18 mouse cellular contexts compared by ENCODE assay signal in the genomic region with DNA sequence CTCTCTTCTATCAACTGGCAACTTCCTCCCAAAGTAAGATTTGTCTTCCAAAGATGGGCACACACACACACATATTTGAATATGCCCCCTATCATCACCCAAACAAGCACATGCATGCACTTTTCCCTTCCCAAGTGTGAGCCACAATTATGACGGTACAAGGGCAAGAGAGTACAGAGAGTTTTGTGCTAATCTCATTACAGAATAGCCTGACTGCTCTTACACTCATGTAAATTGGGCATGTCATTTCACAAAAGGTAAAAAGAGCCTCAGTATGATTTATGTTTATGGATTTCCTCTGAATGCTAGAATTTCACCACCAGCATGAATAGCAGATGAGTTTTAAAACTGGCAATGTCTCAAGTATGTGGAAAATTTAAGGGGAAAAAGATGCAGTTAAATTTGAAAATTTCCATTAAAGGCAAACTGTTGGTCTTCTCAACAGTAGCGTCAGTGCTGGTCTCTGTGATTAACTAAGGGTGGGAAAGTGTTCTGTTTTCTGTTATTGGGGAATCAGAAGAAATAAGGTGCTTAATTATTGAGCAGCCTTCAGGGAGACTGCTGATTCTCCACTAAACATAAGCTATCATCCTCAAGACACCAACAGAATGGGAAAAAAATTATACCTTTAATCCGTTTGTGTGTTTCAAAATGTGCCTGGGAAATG.
DNase-seq lines count a peak whose midpoint lies in the region; ATAC-seq and TF ChIP-seq lines count a peak whose summit lies in the region.
"Had no signal": no experiment of that assay in that cellular context is flagged by ENCODE, and none has a peak within 500 bp of the region (broad histone marks: within the 10 kb centered on the region; RNA-seq: fewer than 3 reads in every experiment).

No protein-coding gene starts in this region.

- DNase-seq in midbrain, postnatal 0 days (ENCODE audit: low spot score): no peak
- peak; percentile 38 for DNase-seq in Muller cell, postnatal 12 days (ENCODE audit: inconsistent ontology term)
- peak; percentile 7 for DNase-seq in brain, embryonic 14.5 days (ENCODE audit: low read depth)
- DNase-seq in yolk sac, embryonic 10.5 days (ENCODE audit: low spot score): no peak
- DNase-seq in heart, postnatal 36 days: no peak
- DNase-seq: adrenal gland, postnatal 14 days; B cell, adult 2 months; cerebellum, adult 2 months; cerebellum, postnatal 10 days; gastrocnemius, postnatal 14 days; heart, adult 2 months had no signal

- no peaks in the 10 kb centered on the region for H3K9me3 ChIP-seq in midbrain, embryonic 13.5 days
- H3K9me3 ChIP-seq in midbrain, postnatal 0 days (ENCODE audit: low read length): no peaks in the 10 kb centered on the region
- H3K9me3 ChIP-seq: forebrain, embryonic 13.5 days; heart, embryonic 12.5 days; hindbrain, embryonic 15.5 days had no signal

- TF ChIP-seq CTCF in midbrain, postnatal 0 days (IDR thresholded peaks at IDR 0.05): no peak
- no peak for TF ChIP-seq CTCF in brain, embryonic 14.5 days (IDR thresholded peaks at IDR 0.05; ENCODE audit: borderline replicate concordance, extremely low read depth, insufficient read depth, insufficient read length)

- WGBS in midbrain, embryonic 13.5 days: 55% methylated on average over 3 of the region's 3 CpGs
- 34% methylated on average over 3 of the region's 3 CpGs for WGBS in midbrain, postnatal 0 days

- intact Hi-C loops in heart, postnatal 36 days (cut with DNase I): no loop called here

- no peaks in the 10 kb centered on the region for H3K4me1 ChIP-seq in midbrain, embryonic 13.5 days (replicated peaks)
- H3K4me1 ChIP-seq in midbrain, postnatal 0 days (ENCODE audit: insufficient read depth, low read length): no peaks in the 10 kb centered on the region
- H3K4me1 ChIP-seq: forebrain, embryonic 13.5 days; heart, embryonic 12.5 days; hindbrain, embryonic 15.5 days had no signal

- no peak overlapping the region for H3K9ac ChIP-seq in midbrain, embryonic 13.5 days (replicated peaks)
- no peak overlapping the region for H3K9ac ChIP-seq in midbrain, postnatal 0 days (replicated peaks; ENCODE audit: low read length, poor library complexity, severe bottlenecking)
- H3K9ac ChIP-seq: forebrain, embryonic 13.5 days; heart, embryonic 12.5 days; hindbrain, embryonic 15.5 days had no signal

- H3K36me3 ChIP-seq in midbrain, embryonic 13.5 days: no peaks in the 10 kb centered on the region
- no peaks in the 10 kb centered on the region for H3K36me3 ChIP-seq in midbrain, postnatal 0 days (ENCODE audit: insufficient read depth, low read length)
- H3K36me3 ChIP-seq: G1E; heart, embryonic 12.5 days; hindbrain, embryonic 15.5 days had no signal

- ATAC-seq in midbrain, embryonic 13.5 days: peak; percentile 55; the same call in 1 of the 2 replicates
- ATAC-seq in midbrain, postnatal 0 days (ENCODE audit: low FRiP score): no peak; the same call in 1 of the 2 replicates
- ATAC-seq: CD4-positive, CD25-positive, alpha-beta regulatory T cell, adult 4 months; forebrain, embryonic 13.5 days; intestine, embryonic 16.5 days had no signal

- no peak for TF ChIP-seq POLR2A in brain, embryonic 14.5 days (IDR thresholded peaks at IDR 0.05; ENCODE audit: borderline replicate concordance, extremely low read depth, insufficient read depth, insufficient read length, poor library complexity, severe bottlenecking)

- no peak overlapping the region for H3K27ac ChIP-seq in midbrain, embryonic 13.5 days
- H3K27ac ChIP-seq in midbrain, postnatal 0 days (ENCODE audit: low read depth, low read length): no peak overlapping the region
- H3K27ac ChIP-seq: forebrain, embryonic 13.5 days; heart, adult 2 months; hindbrain, embryonic 15.5 days had no signal

- H3K4me2 ChIP-seq in midbrain, embryonic 13.5 days (replicated peaks): no peak overlapping the region
- H3K4me2 ChIP-seq in midbrain, postnatal 0 days (ENCODE audit: low read depth, low read length, poor library complexity, severe bottlenecking): no peak overlapping the region
- H3K4me2 ChIP-seq: forebrain, embryonic 13.5 days; heart, embryonic 12.5 days; hindbrain, embryonic 15.5 days had no signal

- H3K4me3 ChIP-seq in midbrain, embryonic 13.5 days (replicated peaks): no peak overlapping the region
- H3K4me3 ChIP-seq in midbrain, postnatal 0 days (ENCODE audit: low read depth, low read length): no peak overlapping the region
- H3K4me3 ChIP-seq: forebrain, embryonic 13.5 days; heart, adult 2 months; heart, embryonic 12.5 days; hindbrain, embryonic 15.5 days had no signal

- no peaks in the 10 kb centered on the region for H3K27me3 ChIP-seq in midbrain, embryonic 13.5 days
- no peaks in the 10 kb centered on the region for H3K27me3 ChIP-seq in midbrain, postnatal 0 days (ENCODE audit: insufficient read depth, low read length)
- H3K27me3 ChIP-seq: forebrain, embryonic 13.5 days; heart, embryonic 12.5 days; hindbrain, embryonic 15.5 days had no signal

Comparison
In these comparisons a context has a peak if more than half of its experiments do, and no peak if none do; other contexts are left out.
1. DNase-seq: peak in Muller cell, postnatal 12 days (single experiment) and brain, embryonic 14.5 days (single experiment); none in midbrain, postnatal 0 days (single experiment), yolk sac, embryonic 10.5 days (single experiment) and heart, postnatal 36 days (0 of 2).